Mouse (Mus musculus) frontal cortex, postnatal 14 days (tissue): Measurements from ENCODE around the gene Arvcf.
A peak's percentile ranks its signal among the peaks of the same experiment; 100 is the strongest.

Experiments used
- DNase-seq, 2 experiments: peaks; one replicate each; pipeline ENCODE4 v3.0.0; 2022; ENCODE audit warnings: low spot score in 2 of 2

The Arvcf gene

GRCm38 (mm10) chr16:18353106-18353505 is 5.1 kb downstream of the Arvcf start:
- no peak for DNase-seq

DNA sequence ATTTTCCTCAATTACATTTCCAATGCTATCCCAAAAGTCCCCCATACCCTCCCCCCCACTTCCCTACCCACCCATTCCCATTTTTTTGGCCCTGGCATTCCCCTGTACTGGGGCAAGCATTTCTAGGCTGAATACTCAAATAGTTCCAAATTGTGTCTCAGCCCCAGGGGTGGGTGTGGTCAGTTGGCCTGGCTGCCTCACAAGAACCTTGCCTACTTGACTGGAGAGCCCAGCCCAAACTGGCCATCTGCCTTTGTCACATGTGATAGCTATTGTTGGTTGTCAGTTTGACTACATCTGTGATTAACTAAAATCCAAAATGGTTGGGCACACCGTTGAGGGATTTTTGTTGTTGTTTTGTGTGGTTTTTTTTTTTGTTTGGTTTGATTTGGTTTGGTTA is 9.0 kb downstream of the Arvcf start:
- DNase-seq = no peak

GRCm38 (mm10) chr16:18357977-18358376 is 10.0 kb downstream of the Arvcf start:
- no peak for DNase-seq

DNA sequence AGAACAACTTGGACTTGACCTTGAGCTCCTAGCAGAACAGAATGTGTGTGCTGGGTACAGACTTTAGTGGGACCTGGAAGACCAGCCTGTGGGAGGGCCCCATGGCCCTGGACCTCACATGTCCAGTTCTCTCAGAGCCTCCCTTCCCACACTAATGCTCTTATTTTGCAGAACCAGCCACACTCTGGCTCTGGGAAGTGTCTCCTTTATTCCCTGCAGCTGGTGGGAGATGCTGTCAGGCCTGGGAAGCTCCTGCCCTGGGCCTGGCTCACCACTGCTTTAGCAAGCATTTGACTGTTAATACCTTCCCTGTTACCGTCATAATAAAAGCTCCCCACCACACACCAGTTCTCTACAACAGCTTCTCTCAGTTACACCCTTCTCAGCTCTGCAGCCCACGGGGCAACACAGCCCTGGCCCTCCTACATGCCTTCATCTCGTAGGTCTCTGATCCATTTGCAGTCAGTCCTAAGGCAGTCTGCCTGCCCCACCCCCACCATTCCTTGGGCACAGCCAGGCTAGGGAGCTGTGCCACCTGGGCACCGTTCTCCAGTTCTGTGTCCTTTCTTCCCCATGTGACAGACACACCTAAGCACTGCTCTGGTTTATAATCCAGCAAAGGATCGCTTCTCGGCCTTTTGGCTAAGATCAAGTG is 12.3 kb downstream of the Arvcf start:
- DNase-seq = no peak

GRCm38 (mm10) chr16:18362948-18363347 is 15.0 kb downstream of the Arvcf start:
- no peak for DNase-seq

DNA sequence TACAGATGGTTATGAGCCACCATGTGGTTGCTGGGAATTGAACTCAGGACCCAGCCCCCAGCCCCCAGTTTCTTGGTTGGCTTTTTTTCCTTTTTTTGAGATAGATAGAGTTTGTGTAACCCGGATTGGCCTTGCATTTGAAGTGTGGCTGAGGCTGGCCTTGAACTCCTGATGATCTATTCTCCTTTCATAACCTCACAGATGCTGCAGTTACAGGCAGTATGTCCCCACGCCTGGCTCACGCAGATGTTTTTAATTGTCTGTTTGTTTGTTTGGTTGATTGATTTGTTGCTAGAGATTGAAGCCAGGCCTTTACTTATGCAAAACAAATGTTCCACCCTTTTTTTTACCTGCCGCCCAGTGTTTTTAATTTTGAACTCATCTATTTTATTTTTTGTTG is 18.9 kb downstream of the Arvcf start:
- no peak for DNase-seq

DNA sequence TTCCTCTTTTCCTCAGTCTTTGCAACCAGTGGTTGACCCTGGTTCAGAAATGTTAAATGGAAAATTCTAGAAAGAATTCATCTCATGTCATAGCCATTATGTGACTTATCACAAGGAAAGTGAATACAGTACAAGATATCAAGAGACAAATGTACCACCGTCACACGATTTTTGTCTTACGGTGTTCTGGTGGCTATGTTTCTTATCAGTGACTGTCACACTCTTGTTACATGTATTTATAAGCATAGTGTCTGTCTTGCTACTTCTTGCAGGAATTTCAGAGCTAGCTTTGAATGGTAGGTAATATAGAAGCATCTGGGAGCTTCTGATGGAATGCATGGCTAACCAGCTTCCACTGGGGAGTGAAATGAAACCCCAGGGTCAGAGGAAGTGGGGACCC is 22.2 kb downstream of the Arvcf start:
- DNase-seq = no peak

- no peak for DNase-seq
These were observed 25.6 kb downstream of the Arvcf start for GRCm38 (mm10) chr16:18373632-18374031.

DNA sequence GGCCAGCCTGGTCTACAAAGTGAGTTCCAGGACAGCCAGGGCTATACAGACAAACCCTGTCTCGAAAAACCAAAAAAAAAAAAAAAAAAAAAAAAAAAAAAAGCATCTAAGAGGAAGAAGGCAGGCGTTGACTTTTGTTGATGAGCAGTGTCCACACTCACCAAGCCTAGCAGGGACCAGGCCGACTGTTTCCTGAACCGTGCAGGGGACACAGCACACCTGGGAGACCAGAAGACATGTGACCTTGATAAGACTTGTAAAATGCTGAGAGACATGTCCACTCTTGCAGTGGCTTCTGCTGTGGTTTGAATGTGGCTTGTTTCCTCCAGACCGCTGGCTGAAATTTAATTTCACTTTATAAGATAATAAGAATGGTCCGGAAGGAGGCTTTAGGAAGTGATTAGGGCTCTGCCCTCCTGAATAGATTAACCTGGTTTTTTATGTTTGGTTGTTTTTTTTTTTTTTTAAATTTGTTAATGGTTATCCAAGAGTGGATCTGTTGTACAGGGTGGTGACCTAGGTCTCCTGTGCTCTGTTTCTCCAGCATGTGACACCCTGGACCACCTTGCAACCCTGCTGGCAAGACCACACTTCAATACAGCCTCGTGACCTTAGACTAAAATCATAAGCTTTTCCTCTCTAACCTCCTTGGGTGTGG is 28.4 kb downstream of the Arvcf start:
- no peak for DNase-seq

- no peak for DNase-seq
These were observed 29.2 kb downstream of the Arvcf start for GRCm38 (mm10) chr16:18377203-18377602.

- no peak for DNase-seq
These were observed 30.5 kb downstream of the Arvcf start for GRCm38 (mm10) chr16:18378489-18378888.

DNA sequence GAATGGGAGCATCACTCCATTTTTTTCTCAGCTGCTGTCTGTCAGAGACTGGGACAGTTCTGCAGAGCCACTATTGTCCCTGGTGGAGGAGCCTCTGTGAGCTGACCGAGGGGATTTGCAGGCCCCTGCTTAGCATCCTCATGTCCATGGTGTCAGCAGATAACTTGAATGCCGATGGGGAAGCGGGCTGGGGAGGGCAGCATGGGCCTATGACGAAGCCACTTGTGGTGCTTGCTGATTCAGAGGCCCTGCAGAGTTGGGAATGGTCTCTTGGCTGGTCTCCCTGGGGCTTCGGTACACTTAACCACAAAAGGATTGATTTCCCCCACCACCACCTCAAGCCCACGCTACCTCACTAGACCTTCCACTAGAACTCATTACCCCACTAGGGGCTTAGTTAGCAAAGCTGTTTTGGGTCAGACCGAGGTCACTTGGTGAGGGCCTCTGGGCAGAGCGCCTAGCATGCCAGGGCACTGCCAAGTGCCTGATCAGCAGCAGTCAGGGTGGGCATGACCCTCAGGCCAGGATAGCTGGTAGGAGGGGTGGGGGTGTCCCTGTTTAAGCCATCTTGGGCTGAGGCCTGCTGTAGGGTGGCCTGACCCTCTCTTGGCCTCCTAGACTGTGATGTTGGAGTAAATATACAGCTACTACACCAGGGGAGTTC is 31.5 kb downstream of the Arvcf start:
- no peak for DNase-seq

DNA sequence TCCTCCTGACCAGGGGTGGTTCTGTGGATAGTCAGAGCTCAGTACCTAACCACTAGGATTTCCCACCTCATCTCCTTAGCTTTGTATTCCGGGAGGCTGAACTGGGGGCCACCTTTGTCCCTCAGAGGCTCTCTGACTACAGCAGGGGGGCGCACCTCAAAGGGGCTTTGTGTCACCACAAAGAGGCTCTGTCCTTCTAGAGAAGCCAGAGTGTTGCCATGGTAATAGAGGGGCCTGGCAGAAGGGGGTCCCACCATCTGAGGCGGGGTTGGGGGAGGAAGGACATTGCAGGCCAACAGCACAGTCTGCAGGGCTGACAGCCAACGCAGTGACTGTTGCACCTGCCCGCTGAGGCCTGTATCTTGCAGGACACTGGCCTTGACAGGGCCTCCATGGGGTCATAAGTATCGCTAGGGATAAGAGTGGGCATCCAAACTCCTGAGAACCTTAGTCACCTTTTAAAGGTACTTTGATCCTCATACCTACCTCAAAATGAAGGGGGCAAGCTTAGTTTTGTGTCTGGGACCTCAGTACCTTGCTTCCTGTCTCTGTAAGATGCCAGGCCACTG is 32.6 kb downstream of the Arvcf start:
- DNase-seq = no peak

DNA sequence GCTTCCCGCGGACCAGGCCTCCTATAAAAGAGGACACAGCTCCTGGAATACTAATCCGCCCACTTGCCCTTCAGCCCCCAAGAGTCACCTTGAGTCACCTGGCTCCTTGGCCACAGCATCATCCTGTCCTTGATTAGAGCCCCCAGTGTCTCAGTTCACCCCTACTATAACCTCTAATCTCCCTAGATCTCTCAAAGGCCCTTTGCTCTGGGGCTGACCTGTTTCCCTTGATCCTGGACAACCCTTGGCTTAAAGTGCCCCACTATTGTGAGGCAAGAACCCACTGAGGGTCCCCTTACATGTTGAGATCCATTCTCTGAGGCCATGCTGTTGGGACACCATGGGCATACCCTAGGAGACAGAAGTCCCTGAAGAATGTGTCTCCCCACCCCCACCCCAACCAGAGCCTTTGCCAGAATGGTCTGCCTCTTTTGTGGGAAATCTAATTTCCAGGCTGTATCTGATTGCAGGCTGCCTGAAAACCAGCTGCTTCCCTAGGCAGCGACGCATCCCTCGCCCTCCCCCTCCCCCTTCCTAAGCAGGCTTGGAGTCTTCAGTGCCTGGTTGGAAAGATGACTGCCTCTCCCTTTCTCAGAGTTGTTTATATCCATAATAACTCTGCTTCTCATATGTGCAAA is 33.8 kb downstream of the Arvcf start:
- no peak for DNase-seq

GRCm38 (mm10) chr16:18383045-18383726 is 35.2 kb downstream of the Arvcf start:
- peak in 1 of 2 experiments; percentile 10 for DNase-seq

DNA sequence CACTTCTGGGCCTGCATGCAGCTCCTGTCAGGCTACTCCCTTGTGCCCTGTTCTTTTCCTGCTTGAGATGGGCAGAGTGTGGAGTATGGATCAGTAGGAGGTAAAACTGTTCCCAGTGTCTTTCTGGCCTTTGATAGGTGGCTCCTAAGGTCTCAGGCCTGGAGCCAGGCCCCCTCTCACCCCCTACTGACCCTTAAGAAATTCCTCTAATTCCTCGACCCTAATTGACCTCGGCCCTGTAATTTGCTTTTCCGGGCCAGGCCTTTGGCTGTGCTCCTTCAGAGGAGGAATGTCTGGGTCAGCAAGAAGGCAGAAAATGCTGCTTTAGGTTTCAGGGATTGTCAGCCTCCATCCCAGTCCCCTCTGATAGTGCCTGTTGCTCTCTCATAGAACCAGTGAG is 35.8 kb downstream of the Arvcf start:
- DNase-seq = no peak

DNA sequence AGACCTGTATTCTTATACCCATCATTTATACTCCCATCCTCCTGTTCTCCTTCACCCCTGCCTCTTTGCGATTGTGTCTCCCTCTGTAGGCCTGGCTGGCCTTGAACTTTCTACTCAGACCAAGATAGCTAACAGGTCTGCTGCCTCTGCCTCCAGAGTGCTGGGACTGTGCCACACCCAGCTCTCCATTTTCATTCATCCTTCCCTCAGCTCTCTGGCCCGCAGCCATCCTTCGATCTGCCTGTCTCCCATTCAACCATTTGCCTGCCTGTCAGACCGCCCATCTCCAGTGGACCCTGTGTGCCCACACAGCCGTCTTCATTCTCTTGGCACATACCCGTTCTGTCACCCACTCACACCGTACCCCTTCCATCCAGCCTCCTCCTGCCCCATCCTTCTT is 36.2 kb downstream of the Arvcf start:
- no peak for DNase-seq

DNA sequence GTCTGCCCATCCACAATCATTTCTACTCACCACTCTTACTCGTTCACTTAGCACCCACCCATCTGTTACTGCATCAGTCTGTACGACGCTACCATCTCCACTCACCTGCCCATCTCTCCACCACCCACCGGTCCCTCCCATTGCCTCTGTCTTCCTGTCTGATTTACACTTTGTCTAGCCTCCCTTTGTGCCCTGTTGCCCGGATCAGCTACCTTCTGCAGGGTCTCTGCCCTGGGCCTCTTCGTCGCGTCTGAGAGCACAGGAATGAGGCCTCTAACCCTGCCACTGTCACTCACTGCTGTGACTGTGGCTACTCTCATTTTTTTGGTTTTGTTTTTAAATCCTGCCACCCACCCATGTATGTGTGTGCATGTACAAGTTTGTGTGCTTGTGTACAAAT is 36.7 kb downstream of the Arvcf start:
- DNase-seq = no peak

GRCm38 (mm10) chr16:18385411-18385810 is 37.4 kb downstream of the Arvcf start:
- no peak for DNase-seq

DNA sequence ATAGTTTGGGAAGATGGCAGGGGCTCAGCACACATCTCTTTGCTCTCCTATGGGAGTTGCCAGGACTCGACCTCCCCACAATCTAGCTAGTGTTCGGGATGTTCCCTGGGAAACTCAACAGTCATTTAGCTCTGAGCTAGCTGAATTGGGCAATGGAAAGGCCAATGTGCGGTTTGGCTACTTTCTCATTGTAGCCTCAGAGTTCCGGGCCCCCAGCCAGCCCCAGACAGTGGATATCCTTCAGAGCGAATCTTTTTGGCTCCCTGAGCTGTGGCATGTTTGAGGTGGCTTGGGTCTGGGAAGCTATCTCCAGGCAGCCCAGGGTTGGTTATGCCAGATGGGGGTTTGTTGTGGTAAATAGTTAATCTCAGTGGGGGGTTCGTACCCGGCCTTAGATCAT is 38.5 kb downstream of the Arvcf start:
- DNase-seq = no peak

- DNase-seq = no peak
These were observed 39.0 kb downstream of the Arvcf start for GRCm38 (mm10) chr16:18386972-18387371.
